Mouse (Mus musculus): ENCODE results near the gene Kank1. TPM values are rescaled to one million over a fixed set of nuclear protein-coding genes. Genes with fewer than 3 reads are reported as not detected.

The Kank1 gene
- polyA plus RNA-seq, 1 experiment: 30.6 TPM

DNA sequence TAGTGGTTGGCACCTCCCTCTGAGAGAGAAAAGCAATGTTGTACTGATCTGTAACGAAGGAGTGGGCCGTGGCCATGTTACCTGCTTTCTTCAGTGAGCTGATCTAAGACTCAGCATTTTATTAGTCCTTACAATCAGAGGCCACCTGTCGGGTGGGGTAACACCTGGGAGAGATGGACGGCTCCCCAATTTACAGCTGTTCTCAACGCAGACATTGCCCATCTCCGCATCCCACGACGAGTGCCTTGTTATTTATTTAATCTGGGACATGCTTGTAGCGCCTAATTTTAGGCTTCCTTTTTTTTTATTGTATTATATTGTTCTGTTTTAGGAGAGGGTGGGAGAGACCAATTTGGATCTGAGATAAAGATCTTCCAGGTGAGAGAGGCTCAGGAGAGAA lies 137.4 kb downstream of the Kank1 start:
- H3K27ac ChIP-seq (ENCODE audit: insufficient read depth, low read length): no peak overlapping the region
- no peaks in the 10 kb centered on the region for H3K4me1 ChIP-seq (ENCODE audit: control insufficient read depth, insufficient read depth, low read length)
- TF ChIP-seq CTCF (IDR thresholded peaks at IDR 0.05; ENCODE audit: borderline replicate concordance, insufficient read depth, low read length) (no peak), POLR2A (IDR thresholded peaks at IDR 0.05; ENCODE audit: low read depth, low read length) (no peak)
- no peak overlapping the region for H3K4me3 ChIP-seq (ENCODE audit: insufficient read depth, low read length)

GRCm38 (mm10) chr19:25374926-25375325 lies 138.2 kb downstream of the Kank1 start:
- no peak overlapping the region for H3K27ac ChIP-seq (ENCODE audit: insufficient read depth, low read length)
- H3K4me1 ChIP-seq (ENCODE audit: control insufficient read depth, insufficient read depth, low read length): no peaks in the 10 kb centered on the region
- H3K4me3 ChIP-seq (ENCODE audit: insufficient read depth, low read length): no peak overlapping the region
- no peak for TF ChIP-seq POLR2A (IDR thresholded peaks at IDR 0.05; ENCODE audit: low read depth, low read length)
- TF ChIP-seq CTCF (IDR thresholded peaks at IDR 0.05; ENCODE audit: borderline replicate concordance, insufficient read depth, low read length): no peak

- TF ChIP-seq CTCF (IDR thresholded peaks at IDR 0.05; ENCODE audit: borderline replicate concordance, insufficient read depth, low read length): no peak
- TF ChIP-seq POLR2A (IDR thresholded peaks at IDR 0.05; ENCODE audit: low read depth, low read length): no peak
- Histone ChIP-seq H3K27ac (ENCODE audit: insufficient read depth, low read length) (no peak overlapping the region), H3K4me3 (ENCODE audit: insufficient read depth, low read length) (no peak overlapping the region), H3K4me1 (ENCODE audit: control insufficient read depth, insufficient read depth, low read length) (no peaks in the 10 kb centered on the region)
Observed at GRCm38 (mm10) chr19:25376871-25377270, 140.1 kb downstream of the Kank1 start.

GRCm38 (mm10) chr19:25380675-25381074 lies 143.9 kb downstream of the Kank1 start:
- H3K27ac ChIP-seq (ENCODE audit: insufficient read depth, low read length): no peak overlapping the region
- no peak overlapping the region for H3K4me3 ChIP-seq (ENCODE audit: insufficient read depth, low read length)
- no peaks in the 10 kb centered on the region for H3K4me1 ChIP-seq (ENCODE audit: control insufficient read depth, insufficient read depth, low read length)
- TF ChIP-seq CTCF (IDR thresholded peaks at IDR 0.05; ENCODE audit: borderline replicate concordance, insufficient read depth, low read length): no peak
- no peak for TF ChIP-seq POLR2A (IDR thresholded peaks at IDR 0.05; ENCODE audit: low read depth, low read length)

- Histone ChIP-seq H3K4me1 (ENCODE audit: control insufficient read depth, insufficient read depth, low read length) (no peaks in the 10 kb centered on the region), H3K27ac (ENCODE audit: insufficient read depth, low read length) (no peak overlapping the region), H3K4me3 (ENCODE audit: insufficient read depth, low read length) (no peak overlapping the region)
- no peak for TF ChIP-seq POLR2A (IDR thresholded peaks at IDR 0.05; ENCODE audit: low read depth, low read length)
Observed at GRCm38 (mm10) chr19:25381972-25382371, 145.2 kb downstream of the Kank1 start.

DNA sequence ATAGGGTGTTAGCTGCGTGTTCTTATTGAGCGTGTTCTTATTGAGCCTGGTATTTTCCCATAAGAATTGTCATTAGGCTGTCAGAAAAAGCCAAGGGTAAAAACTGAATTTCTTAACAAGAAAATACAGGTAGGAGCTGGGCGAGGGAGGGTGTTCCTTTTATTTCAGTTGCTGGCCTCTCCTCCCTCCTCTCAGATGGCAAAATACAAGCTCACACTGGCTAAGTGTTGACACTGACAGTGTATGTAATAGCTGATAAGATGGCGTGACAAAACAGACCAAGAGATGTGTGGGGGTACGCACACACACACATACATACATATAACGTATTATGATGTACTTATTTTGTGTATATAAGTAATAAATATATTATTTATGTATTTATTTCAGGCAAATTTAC lies 145.7 kb downstream of the Kank1 start:
- H3K27ac ChIP-seq (ENCODE audit: insufficient read depth, low read length): no peak overlapping the region
- no peak overlapping the region for H3K4me3 ChIP-seq (ENCODE audit: insufficient read depth, low read length)
- no peaks in the 10 kb centered on the region for H3K4me1 ChIP-seq (ENCODE audit: control insufficient read depth, insufficient read depth, low read length)
- no peak for TF ChIP-seq POLR2A (IDR thresholded peaks at IDR 0.05; ENCODE audit: low read depth, low read length)
- TF ChIP-seq CTCF (IDR thresholded peaks at IDR 0.05; ENCODE audit: borderline replicate concordance, insufficient read depth, low read length): no peak

GRCm38 (mm10) chr19:25383386-25384146 lies 146.8 kb downstream of the Kank1 start:
- Histone ChIP-seq H3K27ac (ENCODE audit: insufficient read depth, low read length) (no peak overlapping the region), H3K4me3 (ENCODE audit: insufficient read depth, low read length) (no peak overlapping the region), H3K4me1 (ENCODE audit: control insufficient read depth, insufficient read depth, low read length) (no peaks in the 10 kb centered on the region)
- TF ChIP-seq POLR2A (IDR thresholded peaks at IDR 0.05; ENCODE audit: low read depth, low read length) (no peak), CTCF (IDR thresholded peaks at IDR 0.05; ENCODE audit: borderline replicate concordance, insufficient read depth, low read length) (no peak)

- Histone ChIP-seq H3K4me1 (ENCODE audit: control insufficient read depth, insufficient read depth, low read length) (no peaks in the 10 kb centered on the region), H3K27ac (ENCODE audit: insufficient read depth, low read length) (no peak overlapping the region), H3K4me3 (ENCODE audit: insufficient read depth, low read length) (no peak overlapping the region)
- TF ChIP-seq POLR2A (IDR thresholded peaks at IDR 0.05; ENCODE audit: low read depth, low read length) (no peak), CTCF (IDR thresholded peaks at IDR 0.05; ENCODE audit: borderline replicate concordance, insufficient read depth, low read length) (no peak)
Observed at GRCm38 (mm10) chr19:25385981-25386380, 149.2 kb downstream of the Kank1 start.

GRCm38 (mm10) chr19:25386679-25387470 lies 150.1 kb downstream of the Kank1 start:
- Histone ChIP-seq H3K27ac (ENCODE audit: insufficient read depth, low read length) (no peak overlapping the region), H3K4me1 (ENCODE audit: control insufficient read depth, insufficient read depth, low read length) (no peaks in the 10 kb centered on the region), H3K4me3 (ENCODE audit: insufficient read depth, low read length) (no peak overlapping the region)
- TF ChIP-seq CTCF (IDR thresholded peaks at IDR 0.05; ENCODE audit: borderline replicate concordance, insufficient read depth, low read length) (no peak), POLR2A (IDR thresholded peaks at IDR 0.05; ENCODE audit: low read depth, low read length) (no peak)

DNA sequence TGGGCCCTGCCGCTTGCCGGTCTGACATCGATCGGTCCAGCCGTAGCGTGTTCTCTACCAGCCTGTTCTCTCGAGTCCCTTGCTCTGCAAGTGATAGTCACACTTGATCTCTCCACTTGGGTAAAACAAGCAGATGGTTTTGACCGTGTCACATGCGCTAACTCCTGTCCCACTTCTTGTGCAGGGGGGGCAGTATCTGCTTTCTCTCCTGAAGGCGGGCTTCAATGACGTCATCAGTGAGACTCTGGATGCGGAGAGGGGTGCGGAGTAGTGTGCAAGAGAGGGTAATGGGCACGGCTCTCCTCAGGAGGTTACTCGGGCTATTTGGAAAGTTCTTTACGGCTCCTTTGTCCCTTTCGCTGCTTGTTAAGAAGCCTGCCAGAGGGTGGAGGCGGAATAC lies 151.1 kb downstream of the Kank1 start:
- Histone ChIP-seq H3K4me1 (ENCODE audit: control insufficient read depth, insufficient read depth, low read length) (no peaks in the 10 kb centered on the region), H3K4me3 (ENCODE audit: insufficient read depth, low read length) (no peak overlapping the region), H3K27ac (ENCODE audit: insufficient read depth, low read length) (no peak overlapping the region)
- TF ChIP-seq CTCF (IDR thresholded peaks at IDR 0.05; ENCODE audit: borderline replicate concordance, insufficient read depth, low read length) (no peak), POLR2A (IDR thresholded peaks at IDR 0.05; ENCODE audit: low read depth, low read length) (no peak)

All from embryonic fibroblast, embryonic 13.5 days (primary cell).